Mouse (Mus musculus) bone marrow, adult 2 months (tissue): ENCODE results near the gene Ankrd1. TPM values are rescaled to one million over a fixed set of nuclear protein-coding genes. Genes with fewer than 3 reads are reported as not detected.

Experiments used
- H3K27ac ChIP-seq: fragments of 200-500 bp; 2 replicates; pipeline ENCODE4 v1.5.1; 2012; ENCODE audit warnings: low read depth, mild to moderate bottlenecking, control low read depth, inconsistent platforms, low read length; ENCODE audit not compliant: control insufficient read depth, poor library complexity, insufficient read depth
- H3K4me1 ChIP-seq: fragments of 200-500 bp; 2 replicates; pipeline ENCODE4 v1.6.1; 2011; ENCODE audit warnings: low read length; ENCODE audit not compliant: control insufficient read depth, insufficient read depth
- H3K4me3 ChIP-seq: fragments of 200-500 bp; replicated peaks from 2 replicates; pipeline ENCODE3; 2011; ENCODE audit warnings: mild to moderate bottlenecking, low read depth, low read length, control low read depth; ENCODE audit not compliant: control insufficient read depth
- CTCF ChIP-seq: fragments of 200-500 bp; IDR thresholded peaks from 2 replicates; pipeline ENCODE4 v1.5.1; 2011; ENCODE audit warnings: low read length, control low read depth; ENCODE audit not compliant: control insufficient read depth, insufficient read depth
- POLR2A ChIP-seq: fragments of 200-500 bp; IDR thresholded peaks from 2 replicates; pipeline ENCODE4 v1.6.1; 2011; ENCODE audit warnings: low read depth, mild to moderate bottlenecking, control low read depth, low read length, borderline replicate concordance; ENCODE audit not compliant: control insufficient read depth
- WGBS: fragments of 180-500 bp; shearing (Covaris S2); methylation state at CpG from one replicate; pipeline ENCODE4 v1.1.7; 2018; 5-methylcytosine and 5-hydroxymethylcytosine counted together
- polyA plus RNA-seq: library from polyadenylated mRNA; stranded (reverse); fragments of >200 nt; gene quantifications from 2 replicates; pipeline ENCODE4 v1.2.4, GENCODE M21; 2011; ENCODE audit warnings: low replicate concordance; ENCODE audit not compliant: missing spikeins, insufficient read depth, insufficient read length

The Ankrd1 gene
- polyA plus RNA-seq, 1 experiment: not detected

- no peak overlapping the region for H3K4me3 ChIP-seq
- no peak overlapping the region for H3K27ac ChIP-seq
- H3K4me1 ChIP-seq: no peaks in the 10 kb centered on the region; the same call in 1 of the 2 replicates
- TF ChIP-seq CTCF: no peak
- no peak for TF ChIP-seq POLR2A
- 68% methylated on average over 1 of the region's 1 CpGs for WGBS
Observed at GRCm38 (mm10) chr19:36124203-36124602, 4.3 kb upstream of the Ankrd1 start.

DNA sequence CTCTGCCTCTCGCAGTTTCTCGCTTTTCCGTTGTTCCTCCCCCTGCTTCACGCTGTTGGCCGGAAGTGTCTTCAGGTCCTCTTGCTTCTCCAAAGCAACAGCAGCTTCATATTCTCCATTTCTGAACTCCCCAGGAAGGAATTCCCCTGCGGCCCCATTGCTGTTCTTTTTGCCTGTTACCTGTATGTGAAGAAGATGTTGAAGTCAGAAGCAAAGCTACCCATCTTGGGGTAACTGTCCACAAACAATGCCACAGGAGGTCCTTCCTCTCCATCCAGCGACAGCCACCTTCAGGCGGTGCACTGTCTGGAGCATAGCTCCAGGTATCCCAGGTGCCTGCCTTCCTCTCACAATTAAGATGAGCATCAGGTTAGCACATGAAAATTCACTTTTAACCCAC, 680 bp downstream of the Ankrd1 start:
- Histone ChIP-seq H3K4me3 (no peak overlapping the region), H3K4me1 (no peaks in the 10 kb centered on the region), H3K27ac (no peak overlapping the region)
- 87% methylated on average over 8 of the region's 8 CpGs for WGBS
- TF ChIP-seq CTCF (no peak), POLR2A (no peak)

DNA sequence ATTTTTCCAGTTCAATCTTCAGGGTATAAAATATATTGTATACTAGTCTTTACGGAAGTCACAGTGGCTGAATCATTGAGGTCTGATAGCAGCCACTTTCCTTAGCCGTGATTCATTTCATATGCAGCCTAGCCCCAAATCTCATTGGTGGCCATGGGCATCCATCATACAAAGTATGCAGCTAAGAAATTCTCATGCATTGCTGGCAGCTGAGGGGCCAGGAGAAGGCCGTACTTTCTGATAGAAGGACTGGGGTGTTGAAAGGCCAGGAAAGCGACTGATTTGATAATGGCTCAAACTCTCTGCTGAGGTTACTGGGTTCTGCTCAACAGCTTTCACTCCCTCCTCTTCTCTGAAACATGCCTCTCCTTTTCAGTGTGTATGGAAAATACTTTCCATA, 3.7 kb downstream of the Ankrd1 start:
- 80% methylated on average over 4 of the region's 4 CpGs for WGBS
- H3K4me3 ChIP-seq: no peak overlapping the region
- TF ChIP-seq CTCF (no peak), POLR2A (no peak)
- H3K27ac ChIP-seq: no peak overlapping the region
- no peaks in the 10 kb centered on the region for H3K4me1 ChIP-seq

GRCm38 (mm10) chr19:36112007-36112406, 7.9 kb downstream of the Ankrd1 start:
- WGBS: 73% methylated on average over 17 of the region's 17 CpGs
- no peak overlapping the region for H3K4me3 ChIP-seq
- H3K4me1 ChIP-seq: no peaks in the 10 kb centered on the region
- no peak for TF ChIP-seq POLR2A
- TF ChIP-seq CTCF: no peak
- no peak overlapping the region for H3K27ac ChIP-seq

- H3K4me1 ChIP-seq: no peaks in the 10 kb centered on the region
- no peak for TF ChIP-seq CTCF
- no peak for TF ChIP-seq POLR2A
- H3K4me3 ChIP-seq: no peak overlapping the region
- 39% methylated on average over 7 of the region's 7 CpGs for WGBS
- H3K27ac ChIP-seq: no peak overlapping the region
Observed at GRCm38 (mm10) chr19:36111054-36111895, 8.6 kb downstream of the Ankrd1 start.

DNA sequence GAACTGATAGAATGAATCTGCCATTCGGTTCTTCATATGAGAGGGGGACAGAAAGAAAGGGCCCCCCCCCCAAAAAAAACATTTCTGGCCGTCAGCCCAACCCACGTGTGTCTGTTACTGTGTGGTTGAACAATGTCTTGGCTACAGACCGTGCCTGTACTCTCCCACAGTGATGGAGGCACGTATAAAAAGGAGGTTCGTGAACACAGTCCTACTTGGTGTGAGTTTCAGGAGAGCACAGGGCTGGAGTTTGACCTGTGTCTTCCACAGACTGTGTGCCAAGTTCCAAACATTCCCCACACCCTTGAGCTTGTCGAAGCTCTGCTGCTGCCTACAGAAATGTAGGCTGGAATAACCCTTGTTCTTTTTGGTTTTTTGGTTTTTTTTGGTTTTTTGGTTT, 9.4 kb downstream of the Ankrd1 start:
- Histone ChIP-seq H3K4me3 (no peak overlapping the region), H3K4me1 (no peaks in the 10 kb centered on the region), H3K27ac (no peak overlapping the region)
- 55% methylated on average over 7 of the region's 7 CpGs for WGBS
- TF ChIP-seq CTCF: no peak

DNA sequence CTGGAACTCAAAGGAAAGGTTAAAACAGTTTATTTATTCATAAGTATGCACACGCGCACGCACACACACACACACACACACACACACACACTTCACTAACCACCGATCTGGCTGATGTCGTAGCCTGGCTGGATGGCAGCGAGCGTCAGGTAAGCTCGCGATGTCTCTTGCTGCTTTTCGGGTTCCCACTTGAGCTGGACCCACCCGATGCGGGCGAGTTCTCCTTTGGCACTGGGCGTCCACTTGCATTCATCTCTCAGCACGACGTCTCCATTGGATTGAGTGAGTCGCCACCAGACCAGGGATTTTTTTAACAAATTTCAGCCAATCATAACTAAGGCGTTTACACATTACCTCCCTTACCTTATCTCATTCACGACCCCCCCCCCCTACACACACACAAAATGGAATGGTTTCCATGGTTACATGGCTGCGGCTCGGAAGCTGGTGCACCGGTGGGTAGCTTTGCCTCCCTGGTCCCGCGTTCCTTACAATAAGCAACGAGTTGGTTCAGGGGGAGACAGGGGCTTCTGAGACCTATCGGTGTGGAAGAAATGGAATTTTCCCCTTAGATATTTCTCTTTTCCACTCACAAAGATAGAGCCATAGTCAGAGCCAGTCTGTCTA, 10.5 kb downstream of the Ankrd1 start:
- TF ChIP-seq CTCF (no peak), POLR2A (no peak)
- Histone ChIP-seq H3K4me3 (no peak overlapping the region), H3K4me1 (no peaks in the 10 kb centered on the region), H3K27ac (no peak overlapping the region)
- WGBS: 84% methylated on average over 26 of the region's 26 CpGs

DNA sequence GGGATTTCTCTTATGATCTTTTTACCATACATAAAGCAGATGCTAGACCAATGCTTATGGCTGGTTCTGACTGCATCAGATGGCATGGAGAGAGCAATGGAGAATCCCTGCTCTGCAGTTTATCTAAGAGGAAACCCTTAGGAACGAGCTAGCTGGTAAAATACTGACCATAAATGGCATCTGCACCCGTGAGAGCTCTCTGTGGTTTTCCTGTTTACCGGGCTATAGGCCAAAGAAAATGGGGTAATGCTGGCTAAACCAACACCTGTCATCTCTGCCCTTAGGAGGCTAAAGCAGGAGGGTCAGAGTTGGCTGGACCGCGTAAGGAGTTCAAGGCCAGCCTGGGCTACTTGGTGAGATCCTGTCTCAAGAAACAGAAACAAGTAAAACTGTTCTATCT, 16.0 kb downstream of the Ankrd1 start:
- Histone ChIP-seq H3K4me3 (no peak overlapping the region), H3K4me1 (no peaks in the 10 kb centered on the region), H3K27ac (no peak overlapping the region)
- WGBS: 34% methylated on average over 5 of the region's 5 CpGs
- TF ChIP-seq POLR2A (no peak), CTCF (no peak)
